Mouse (Mus musculus): Measurements from ENCODE around the gene Camkmt.

The Camkmt gene

DNA sequence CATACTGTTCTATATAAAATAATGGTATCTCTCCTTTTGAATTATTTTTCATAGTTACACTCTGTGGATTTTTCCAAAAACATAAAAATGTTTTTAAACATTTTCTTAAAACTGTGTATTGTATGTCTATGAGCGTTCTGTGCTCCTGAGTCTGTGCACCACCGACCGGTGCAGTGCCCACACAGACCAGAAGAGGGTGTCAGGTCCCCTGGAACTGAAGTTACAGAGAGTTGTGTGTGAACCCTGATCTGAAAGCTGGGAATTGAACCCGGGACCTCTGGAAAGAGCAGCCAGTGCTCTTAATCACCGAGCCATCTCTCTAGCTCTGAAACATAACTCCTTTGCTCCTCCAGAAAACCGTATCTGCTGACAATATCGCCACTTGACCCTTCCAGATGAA lies 262.4 kb downstream of the Camkmt start:
- ATAC-seq (ENCODE audit: insufficient number of reproducible peaks, low FRiP score, low TSS enrichment): no peak

DNA sequence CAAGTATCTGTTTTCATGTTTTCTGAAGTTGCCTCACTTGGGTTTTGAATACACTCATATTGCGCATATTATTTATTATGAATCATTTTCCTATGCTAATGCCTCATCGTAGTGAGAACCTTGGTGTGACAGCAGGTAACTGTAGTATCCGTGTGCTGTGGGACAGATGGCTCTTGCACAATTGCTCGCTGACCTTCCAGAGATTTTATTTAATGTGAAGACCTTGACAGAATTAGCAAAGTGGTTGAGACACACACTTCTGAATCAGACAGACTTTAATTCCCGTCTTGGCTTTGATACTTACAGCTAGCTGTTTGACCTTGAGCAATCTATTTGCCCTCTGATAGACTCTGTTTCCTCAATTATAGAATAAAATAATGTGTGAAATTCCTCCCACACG lies 262.8 kb downstream of the Camkmt start:
- peak; percentile 50; the same call in 1 of the 2 replicates for ATAC-seq (ENCODE audit: insufficient number of reproducible peaks, low FRiP score, low TSS enrichment)

DNA sequence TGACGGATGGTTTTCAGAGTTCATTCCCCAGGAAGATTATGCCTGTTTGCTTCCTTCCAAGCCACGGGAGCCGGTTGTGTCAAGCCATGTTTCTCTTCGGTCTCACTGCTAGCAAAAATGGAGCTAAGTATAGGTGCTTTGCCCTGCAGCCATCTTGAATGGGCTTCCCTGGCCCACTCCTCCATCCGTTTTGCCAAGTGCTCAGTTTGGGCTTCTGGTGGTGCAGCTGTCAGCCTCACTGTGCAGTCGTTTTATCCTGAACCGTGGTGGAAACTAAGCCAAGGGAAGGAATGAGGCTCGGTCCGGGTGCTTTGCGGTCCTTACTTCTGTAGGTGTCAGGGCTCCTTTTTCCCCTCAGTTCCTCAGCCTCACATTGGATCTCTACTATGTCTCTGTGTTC lies 263.3 kb downstream of the Camkmt start:
- ATAC-seq (ENCODE audit: insufficient number of reproducible peaks, low FRiP score, low TSS enrichment): 0 out of 2 replicates have a peak, but pooled peaks have one; percentile 27

DNA sequence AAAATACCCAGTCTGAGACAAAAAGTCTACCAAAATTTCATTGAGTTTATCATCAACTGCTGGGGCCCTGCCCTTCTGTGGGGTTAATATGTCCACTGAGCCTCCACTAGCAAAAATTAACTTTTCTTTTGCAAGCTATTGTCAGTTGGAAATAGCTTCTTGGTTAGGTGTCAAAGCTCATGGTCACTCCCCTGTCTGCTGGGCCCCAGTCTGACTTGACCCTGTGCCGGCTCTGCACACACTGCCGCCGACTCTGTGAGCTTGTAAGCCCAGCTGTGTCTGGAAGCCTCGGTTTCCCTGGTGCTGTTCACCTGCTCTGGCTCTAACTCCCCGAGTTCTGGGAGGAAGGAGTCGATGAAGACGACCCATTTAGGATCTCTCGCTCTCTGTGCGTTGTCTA lies 265.0 kb downstream of the Camkmt start:
- no peak for ATAC-seq (ENCODE audit: insufficient number of reproducible peaks, low FRiP score, low TSS enrichment)

DNA sequence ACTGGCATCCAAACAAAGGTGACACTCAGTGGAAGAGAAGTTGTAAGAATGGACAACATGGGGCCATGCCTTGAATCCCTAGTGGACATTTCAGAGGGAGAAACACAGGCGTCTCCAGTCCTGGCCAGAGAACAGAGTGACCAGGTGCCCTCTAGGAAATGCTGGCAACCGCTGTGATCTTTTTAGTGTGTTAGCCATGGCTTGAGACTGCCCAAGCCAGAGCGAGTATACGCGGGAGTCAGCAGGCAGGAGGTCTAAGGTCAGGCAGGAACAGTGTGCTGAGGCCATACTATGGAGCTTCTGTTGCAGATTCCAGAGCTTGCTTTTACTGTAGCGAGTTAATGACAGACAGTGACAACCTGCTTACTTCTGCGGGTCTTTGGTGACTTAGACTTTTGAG lies 270.7 kb downstream of the Camkmt start:
- ATAC-seq (ENCODE audit: insufficient number of reproducible peaks, low FRiP score, low TSS enrichment): no peak

DNA sequence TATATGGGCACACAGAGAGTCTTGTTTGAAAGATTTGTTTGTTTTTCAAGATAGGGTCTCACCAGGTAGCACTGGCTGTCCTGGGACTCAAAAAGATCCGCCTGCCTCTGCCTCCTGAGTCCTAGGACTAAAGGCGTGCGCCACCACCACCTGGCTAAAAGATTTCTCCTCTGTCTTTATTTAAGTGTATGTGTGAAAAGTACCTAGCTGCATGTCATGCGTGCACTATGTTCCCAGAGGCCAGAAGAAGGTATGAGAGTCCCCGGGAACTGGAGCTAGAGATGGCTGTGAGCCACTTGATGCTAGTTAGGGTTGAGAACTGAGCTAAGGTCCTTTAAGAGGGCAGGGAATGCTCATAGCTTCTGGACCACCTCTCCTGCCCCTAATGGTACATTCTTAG lies 277.0 kb downstream of the Camkmt start:
- no peak for ATAC-seq (ENCODE audit: insufficient number of reproducible peaks, low FRiP score, low TSS enrichment)

DNA sequence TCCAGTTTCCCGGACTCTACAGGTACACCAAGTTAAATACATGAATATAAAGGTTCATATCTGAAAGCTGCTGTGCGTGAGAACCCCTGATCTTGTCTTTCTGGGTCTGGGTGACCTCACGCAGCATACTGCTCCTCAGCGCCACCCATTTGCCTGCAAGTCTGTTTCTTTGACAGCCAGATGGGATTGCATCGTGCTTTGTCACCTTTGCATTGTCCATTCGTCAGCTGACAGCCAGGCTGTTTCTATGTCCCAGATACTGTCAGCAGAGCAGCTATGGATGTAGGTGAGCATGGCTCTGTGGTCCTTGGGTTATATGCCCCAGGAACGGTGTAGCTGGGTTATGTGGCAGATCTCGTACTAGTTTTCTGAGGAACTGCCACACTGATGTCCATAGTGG lies 278.4 kb downstream of the Camkmt start:
- no peak for ATAC-seq (ENCODE audit: insufficient number of reproducible peaks, low FRiP score, low TSS enrichment)

DNA sequence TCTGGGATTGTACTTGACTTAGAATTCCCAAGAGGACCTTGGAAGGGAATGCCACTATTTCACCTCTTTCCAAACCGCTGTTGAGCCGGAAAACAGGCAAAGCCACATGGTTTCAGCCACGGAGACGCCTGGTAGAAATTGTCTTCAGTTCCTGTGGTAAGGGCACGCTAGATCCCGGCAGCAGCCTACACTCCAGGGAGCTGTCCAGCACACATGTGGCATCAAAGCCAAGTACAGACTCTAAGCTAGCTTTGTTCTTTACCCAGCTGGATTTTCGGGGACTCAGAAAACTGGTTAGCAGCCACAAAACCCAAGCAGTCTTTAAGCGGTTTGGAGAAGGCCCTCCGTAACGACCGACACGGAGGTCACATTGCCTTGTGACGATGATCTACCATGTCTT lies 281.7 kb downstream of the Camkmt start:
- no peak for ATAC-seq (ENCODE audit: insufficient number of reproducible peaks, low FRiP score, low TSS enrichment)

DNA sequence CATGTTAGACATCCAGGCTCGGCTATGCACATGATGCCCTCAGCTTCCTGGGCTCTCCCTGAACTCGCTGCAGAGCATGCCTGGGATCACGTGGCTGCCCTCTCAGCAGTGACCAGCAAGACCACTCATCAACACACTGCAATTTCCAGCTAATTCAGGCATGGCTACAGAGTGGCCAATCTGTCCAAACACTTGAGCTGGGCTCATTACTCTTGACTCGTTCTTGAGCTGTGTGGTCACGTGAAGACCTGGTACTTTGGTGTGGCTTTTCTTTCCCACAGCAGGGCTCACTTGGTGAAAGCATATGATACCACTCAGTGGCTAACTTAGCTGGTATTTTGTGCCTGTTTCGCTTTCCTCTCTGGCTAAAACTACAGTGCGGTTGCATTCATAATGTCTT lies 282.2 kb downstream of the Camkmt start:
- ATAC-seq (ENCODE audit: insufficient number of reproducible peaks, low FRiP score, low TSS enrichment): no peak

DNA sequence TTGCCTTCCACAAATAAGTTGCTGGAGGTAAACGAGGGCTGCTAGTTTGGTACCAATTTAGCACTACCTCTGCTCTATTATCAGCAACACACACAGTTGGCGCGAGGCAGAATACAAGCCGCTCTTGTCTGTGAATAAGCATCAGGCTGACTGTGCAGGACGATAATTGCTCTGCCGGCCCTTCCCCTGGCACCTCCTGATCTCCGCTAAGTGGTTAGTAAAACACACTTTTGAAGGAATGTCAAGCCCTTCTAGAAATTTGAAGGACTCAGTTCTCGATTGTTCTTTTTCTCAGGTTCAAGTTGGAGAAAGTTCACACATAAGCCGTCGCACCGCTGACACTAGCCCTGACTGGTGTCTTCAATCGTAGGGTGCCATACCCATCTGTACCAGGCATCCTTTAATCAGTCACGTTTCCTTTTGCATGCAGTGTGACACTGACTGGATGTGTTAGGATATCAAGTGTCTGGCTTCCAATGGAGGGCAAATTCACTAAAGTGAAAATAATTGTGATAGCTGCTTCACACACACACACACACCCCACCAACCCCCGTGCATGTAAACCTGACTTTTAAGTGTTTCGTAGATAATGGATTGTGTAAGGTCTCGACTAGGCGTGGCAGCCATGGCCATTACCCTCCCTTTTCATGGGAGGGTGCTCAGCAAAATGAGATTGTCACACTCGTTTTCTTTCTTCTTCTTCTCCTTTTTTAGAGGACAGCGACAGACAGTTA lies 283.9 kb downstream of the Camkmt start:
- ATAC-seq (ENCODE audit: insufficient number of reproducible peaks, low FRiP score, low TSS enrichment): no peak

DNA sequence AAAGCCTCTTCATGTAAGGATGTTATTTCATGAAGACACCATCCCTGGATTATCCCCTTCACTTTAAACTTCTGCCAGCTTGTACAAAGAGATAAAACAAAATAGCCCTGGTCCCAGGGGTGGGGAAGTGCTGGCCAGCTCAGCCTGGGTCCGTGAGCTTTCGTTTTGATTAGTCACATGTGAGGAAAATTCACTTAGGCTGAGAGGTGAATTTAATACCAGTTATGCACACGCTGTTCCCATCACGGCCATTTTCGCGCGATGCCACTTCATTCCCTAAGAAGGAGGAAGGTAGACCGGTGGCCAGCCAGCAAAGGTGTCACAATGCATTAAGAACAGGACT lies 284.5 kb downstream of the Camkmt start:
- ATAC-seq (ENCODE audit: insufficient number of reproducible peaks, low FRiP score, low TSS enrichment): no peak

DNA sequence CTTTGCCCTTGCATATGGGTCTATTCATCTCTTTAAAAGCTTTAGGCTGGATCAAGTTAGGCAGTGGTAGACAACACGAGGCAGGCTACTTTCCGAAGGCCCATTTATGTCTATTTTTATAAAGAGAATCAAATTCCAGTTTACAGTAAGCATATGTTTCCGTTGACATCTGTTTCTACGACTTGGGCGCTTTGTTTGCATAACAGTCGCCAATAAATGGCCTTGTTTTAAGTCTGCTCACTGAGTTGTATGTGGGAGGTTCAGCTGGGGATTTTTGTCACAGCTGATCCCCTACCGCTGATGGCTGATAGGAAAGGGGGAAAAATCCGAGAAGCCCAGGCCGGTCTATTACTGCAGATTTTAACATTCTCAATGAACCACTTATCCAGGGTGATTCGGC lies 285.2 kb downstream of the Camkmt start:
- no peak for ATAC-seq (ENCODE audit: insufficient number of reproducible peaks, low FRiP score, low TSS enrichment)

DNA sequence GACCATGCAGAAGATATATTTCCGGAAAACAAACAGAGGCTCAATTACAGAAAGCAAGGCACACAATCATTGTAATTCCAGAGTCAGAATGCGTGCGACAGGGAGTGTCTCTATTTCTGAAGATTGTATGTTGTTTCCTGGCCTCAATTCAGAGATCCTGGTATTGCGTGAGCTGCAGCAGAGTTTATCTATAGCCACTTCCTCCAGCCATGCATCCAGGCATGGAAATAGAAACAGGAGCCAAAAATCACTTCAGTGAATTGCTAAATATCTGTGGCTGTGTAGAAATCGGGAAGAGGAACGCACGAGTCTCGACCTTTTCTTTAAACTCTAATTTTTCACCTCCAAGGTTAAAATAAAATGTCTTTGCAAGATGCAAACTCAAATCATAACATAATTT lies 287.1 kb downstream of the Camkmt start:
- ATAC-seq (ENCODE audit: insufficient number of reproducible peaks, low FRiP score, low TSS enrichment): no peak

DNA sequence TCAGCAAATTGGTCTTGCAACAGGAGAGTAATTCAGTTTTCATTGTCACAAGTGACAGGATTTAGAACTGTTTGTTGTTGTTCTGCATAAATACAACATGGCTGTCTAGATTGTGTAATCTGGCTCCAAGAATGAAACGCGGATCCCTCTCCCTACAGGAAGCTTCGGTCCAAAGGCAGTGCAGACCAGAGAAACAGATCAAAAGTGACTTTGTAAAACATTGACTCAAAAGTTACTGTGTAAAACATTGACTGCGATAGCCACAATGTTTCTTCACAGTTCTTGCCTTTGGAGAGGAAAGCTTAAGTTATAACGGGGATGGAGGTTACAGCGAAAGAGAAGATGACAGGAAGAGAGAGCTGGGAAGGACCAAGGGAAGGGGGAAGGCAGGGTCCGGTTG lies 288.7 kb downstream of the Camkmt start:
- ATAC-seq (ENCODE audit: insufficient number of reproducible peaks, low FRiP score, low TSS enrichment): no peak

DNA sequence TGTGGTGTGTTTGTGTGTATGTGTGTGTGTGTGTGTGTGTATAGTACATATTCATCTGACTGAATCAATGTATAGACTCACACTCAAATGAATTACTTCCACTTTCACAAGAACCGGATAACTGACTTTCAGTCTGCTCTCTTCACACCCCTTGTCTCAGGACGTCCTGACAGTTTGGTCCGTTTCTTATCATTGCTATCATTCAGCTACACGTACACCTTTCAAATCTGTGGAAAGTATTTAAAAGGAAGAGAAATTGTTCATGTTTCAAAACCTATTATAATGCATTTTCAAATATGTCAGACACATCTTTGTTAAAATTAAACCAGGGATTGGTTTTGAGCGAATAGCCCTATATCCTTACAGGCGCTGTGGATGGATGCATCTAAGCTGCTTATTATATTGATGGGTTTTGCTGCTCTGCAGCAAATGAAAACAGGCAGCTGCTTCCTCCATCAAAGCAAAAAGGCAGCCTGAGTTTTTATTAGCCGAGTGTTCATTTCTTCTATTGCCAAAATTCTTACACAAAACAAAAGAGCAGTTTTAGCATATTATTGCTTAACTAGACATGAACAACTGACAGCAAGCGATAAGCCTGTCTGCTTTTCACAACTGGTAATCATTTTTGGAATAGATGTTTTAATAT lies 291.3 kb downstream of the Camkmt start:
- no peak for ATAC-seq (ENCODE audit: insufficient number of reproducible peaks, low FRiP score, low TSS enrichment)

DNA sequence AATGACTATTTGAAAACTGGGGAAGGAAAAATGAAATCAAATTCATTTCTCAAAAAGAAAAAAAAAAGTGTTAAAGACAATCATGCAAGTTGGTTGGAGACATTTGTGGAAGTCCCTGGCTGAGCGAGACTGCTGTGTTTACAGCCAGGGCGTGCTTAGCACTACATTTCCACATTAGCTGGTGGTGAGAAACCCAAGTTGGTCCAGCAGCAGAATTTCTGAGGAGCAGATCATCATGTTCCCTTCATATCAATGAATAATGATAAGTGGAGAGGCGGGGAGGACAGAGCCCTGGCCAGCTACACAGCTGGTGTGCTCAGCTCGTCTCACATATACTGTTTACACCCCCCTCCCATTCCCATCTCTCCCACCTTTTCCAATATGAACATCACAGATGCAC lies 292.0 kb downstream of the Camkmt start:
- no peak for ATAC-seq (ENCODE audit: insufficient number of reproducible peaks, low FRiP score, low TSS enrichment)

DNA sequence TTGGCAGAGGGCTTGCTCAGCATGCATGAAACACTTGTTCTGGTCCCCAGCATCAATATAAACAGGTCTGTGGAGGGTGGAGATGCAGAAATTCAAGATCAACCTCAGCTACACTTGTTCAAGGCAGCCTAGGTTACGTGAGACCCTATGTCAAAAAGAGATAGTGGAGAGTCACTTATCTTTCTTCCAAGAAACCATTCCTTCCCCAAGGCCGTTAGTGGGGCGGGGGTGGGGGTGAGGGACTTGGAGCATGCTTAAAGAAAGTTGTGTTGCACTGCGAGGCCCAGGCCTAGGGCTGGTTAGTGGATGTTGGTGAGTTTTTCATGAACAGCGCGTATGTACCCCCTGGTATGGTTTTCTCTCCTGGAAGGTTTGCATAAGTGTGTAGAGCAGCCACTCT lies 292.6 kb downstream of the Camkmt start:
- ATAC-seq (ENCODE audit: insufficient number of reproducible peaks, low FRiP score, low TSS enrichment): no peak

DNA sequence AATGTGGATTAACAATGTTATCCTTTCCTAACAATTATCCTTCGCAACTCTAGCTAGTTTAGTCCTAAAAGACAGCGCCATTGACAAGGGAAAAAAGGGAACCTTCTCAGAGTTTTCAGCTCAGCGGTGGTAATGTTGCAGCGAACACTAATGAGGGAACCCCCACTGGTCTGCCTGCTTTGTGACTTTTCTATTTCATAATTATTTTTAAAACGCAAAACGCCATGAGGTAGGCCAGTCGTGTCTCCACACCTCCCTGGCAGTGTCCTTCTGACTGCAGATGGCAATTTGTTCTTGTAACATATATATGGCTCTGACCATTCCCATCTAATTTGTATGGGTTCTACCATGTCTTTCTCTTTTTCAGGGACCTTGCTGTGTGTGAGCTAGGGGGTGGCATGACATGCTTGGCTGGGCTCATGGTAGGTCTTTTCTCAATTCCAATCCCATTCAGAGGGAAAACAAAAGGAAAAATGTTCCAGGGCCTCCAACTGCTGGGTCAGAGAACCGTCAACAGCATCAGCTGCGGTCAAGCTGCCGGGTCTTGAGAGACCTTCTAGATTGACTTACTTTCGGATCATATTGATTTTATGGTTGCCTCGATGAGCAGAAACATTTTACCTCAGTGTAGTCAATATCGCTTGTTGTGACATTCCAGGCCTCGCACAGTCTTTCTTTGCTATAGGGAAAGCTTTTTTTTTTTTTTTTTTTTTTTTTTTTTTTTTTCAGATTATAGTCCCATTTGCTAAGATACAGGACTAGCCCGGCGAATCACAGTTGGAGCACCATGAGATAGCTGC lies 302.9 kb downstream of the Camkmt start:
- no peak for ATAC-seq (ENCODE audit: insufficient number of reproducible peaks, low FRiP score, low TSS enrichment)

DNA sequence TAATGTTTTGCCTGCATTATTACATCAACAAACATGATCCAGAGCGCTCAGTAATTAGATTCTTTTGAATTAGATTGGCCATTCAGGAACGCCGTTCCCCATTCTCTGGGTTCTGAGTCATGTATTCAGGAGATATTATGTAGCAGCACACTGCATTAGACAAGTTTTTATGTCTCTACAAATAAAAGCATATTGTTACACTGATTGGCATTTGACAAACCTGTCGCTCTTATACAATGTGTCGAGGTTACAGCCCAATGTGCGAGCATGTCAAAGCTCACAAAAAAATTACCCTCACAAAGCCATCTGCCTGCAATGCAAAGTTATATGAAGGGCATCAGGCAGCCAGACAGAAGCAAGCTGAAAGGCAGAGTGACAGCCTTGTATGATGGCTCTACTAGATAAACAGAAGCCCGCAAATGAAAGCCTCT lies 303.6 kb downstream of the Camkmt start:
- ATAC-seq (ENCODE audit: insufficient number of reproducible peaks, low FRiP score, low TSS enrichment): no peak

DNA sequence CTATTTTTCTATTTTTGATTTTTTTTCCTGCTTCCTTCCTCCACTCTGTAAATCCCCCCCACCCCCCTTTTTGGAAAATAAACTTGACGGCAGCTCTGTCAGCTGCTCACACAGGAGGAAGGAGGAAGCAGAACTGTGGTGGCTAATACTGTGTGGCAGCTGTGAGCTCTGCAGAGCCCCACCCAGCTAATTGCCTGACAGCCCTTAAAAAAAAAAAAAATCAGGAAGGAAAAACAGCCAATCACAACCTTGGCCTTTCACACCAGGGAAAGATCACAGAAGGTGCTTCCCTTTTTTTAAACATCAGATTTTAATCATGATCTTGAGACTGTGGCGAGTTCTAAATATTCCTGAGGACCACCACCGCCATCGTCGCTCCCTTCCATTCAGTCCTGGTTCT lies 305.1 kb downstream of the Camkmt start:
- ATAC-seq (ENCODE audit: insufficient number of reproducible peaks, low FRiP score, low TSS enrichment): no peak

DNA sequence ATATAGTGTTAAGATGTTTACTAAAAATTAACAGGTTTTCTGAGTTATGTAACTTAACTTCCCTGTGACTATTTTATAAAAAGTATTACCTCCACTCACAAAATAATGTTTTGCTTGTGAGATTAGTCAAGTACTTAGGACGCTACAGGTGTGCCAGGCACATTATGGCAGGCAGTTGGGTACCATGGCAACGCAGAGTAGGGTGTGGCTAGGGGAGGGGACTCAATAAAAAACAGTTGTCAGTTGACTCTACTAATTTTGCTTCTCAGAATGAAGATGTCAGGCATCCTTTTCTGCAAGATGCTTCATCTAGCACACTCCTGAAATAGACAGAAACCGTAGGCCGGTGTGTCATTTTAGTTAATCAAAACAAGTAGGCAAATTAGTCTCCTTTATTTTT lies 310.4 kb downstream of the Camkmt start:
- ATAC-seq (ENCODE audit: insufficient number of reproducible peaks, low FRiP score, low TSS enrichment): no peak

DNA sequence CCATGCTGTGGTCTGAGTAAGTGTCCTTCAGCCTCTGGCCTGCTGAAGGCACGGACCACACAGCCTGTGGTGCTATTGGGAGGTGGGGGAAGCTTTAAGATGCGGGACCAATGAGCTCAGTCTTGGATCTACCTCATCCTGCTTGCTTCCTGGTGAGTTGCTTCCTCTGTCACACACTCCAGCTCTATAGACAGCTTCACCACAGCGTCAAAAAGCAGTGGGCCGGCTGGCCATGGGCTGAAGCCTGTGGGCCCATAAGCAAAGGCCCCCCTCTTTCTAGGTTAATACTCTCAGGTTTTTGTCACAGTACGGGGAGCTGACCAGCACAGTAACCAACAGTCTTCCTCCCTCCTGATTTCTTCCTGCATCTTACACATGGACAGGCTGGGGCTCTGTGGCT lies 314.8 kb downstream of the Camkmt start:
- no peak for ATAC-seq (ENCODE audit: insufficient number of reproducible peaks, low FRiP score, low TSS enrichment)

Data from cerebellum, adult (tissue).